Mouse (Mus musculus) embryonic facial prominence, embryonic 14.5 days (tissue): ENCODE data around the gene Ifitm6. TPM values are rescaled to one million over a fixed set of nuclear protein-coding genes. Genes with fewer than 3 reads are reported as not detected.
"Not testable (repeated sequence)": the region's sequence is repeated elsewhere in the genome, so short reads cannot be mapped to it uniquely, and the experiment has no call there.

Source experiments
- ATAC-seq: fragments of 200-750 bp; cut with Nextera tagmentation; 2 replicates; pipeline ENCODE4 v1.8.0; 2017; ENCODE audit warnings: low read depth, moderate number of reproducible peaks, moderate TSS enrichment
- DNase-seq: peaks from one replicate; pipeline ENCODE4 v3.0.0-alpha.2; 2015; ENCODE audit warnings: low spot score
- H3K27ac ChIP-seq: fragments of 300-500 bp; sonication (generic); replicated peaks from 2 replicates; pipeline ENCODE4 v1.5.1; 2014; ENCODE audit warnings: low read depth, mild to moderate bottlenecking, low read length, moderate library complexity
- H3K27me3 ChIP-seq: fragments of 300-500 bp; sonication (generic); replicated peaks from 2 replicates; pipeline ENCODE4 v1.6.1; 2014; ENCODE audit warnings: low read length; ENCODE audit not compliant: control insufficient read depth, insufficient read depth
- H3K36me3 ChIP-seq: fragments of 300-500 bp; sonication (generic); 2 replicates; pipeline ENCODE4 v1.6.1; 2014; ENCODE audit warnings: low read length, mixed read lengths; ENCODE audit not compliant: control insufficient read depth, insufficient read depth
- H3K4me1 ChIP-seq: fragments of 300-500 bp; sonication (generic); 2 replicates; pipeline ENCODE4 v1.6.1; 2014; ENCODE audit warnings: antibody characterized with exemption, low read length; ENCODE audit not compliant: control insufficient read depth, insufficient read depth
- H3K4me2 ChIP-seq: fragments of 300-500 bp; sonication (generic); 2 replicates; pipeline ENCODE4 v1.6.1; 2014; ENCODE audit warnings: low read depth, mild to moderate bottlenecking, low read length, moderate library complexity, mixed read lengths
- H3K4me3 ChIP-seq: fragments of 300-500 bp; sonication (generic); 2 replicates; pipeline ENCODE4 v1.5.1; 2014; ENCODE audit warnings: low read depth, mild to moderate bottlenecking, low read length
- H3K9ac ChIP-seq: fragments of 300-500 bp; sonication (generic); 2 replicates; pipeline ENCODE4 v1.6.1; 2014; ENCODE audit warnings: low read depth, mild to moderate bottlenecking, low read length, moderate library complexity, mixed read lengths
- H3K9me3 ChIP-seq: fragments of 300-500 bp; sonication (generic); 2 replicates; pipeline ENCODE4 v1.6.1; 2016; ENCODE audit warnings: low read length; ENCODE audit not compliant: control insufficient read depth
- WGBS: fragments of 180-500 bp; shearing (Covaris S2); extraction: QIAGEN DNeasy Blood & Tissue Kit; methylation state at CpG from one replicate; pipeline ENCODE4 v1.1.7; 2014; 5-methylcytosine and 5-hydroxymethylcytosine counted together
- polyA plus RNA-seq: library from polyadenylated mRNA; unstranded; fragments of >200 nt; fragmentation: Nextera tagmentation; extraction: Ambion mirVana; gene quantifications from 2 replicates; pipeline ENCODE4 v1.2.1, GENCODE M21; 2014

The Ifitm6 gene
- polyA plus RNA-seq, result 1.6 and 2.1 TPM in 2 replicates

DNA sequence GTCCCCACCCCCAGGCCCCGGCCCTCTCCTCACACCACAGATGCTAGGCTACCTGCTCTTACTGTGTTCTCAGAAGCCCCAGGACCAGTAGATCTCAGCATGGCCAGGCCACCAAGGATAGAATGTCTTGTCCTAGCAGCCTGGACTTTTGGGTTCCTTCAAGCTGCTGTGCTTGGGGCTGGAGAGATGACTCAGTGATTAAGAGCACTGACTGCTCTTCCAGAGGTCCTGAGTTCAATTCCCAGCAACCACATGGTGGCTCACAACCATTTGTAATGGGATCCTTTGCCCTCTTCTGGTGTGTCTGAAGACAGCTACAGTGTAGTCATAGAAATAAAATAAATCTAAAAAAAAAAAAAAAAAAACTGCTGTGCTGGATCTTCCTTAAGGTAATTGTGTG lies at the start of gene Ifitm6:
Gene Ifitm6 (minus strand): TSS at position 101 of the 400 bp plus-strand sequence.
- not testable (repeated sequence) for H3K9ac ChIP-seq, H3K4me3 ChIP-seq, H3K4me2 ChIP-seq, H3K27ac ChIP-seq, H3K9me3 ChIP-seq, ATAC-seq, DNase-seq, H3K4me1 ChIP-seq, H3K27me3 ChIP-seq, H3K36me3 ChIP-seq
- WGBS, result 75% methylated on average over 1 of the region's 1 CpGs

DNA sequence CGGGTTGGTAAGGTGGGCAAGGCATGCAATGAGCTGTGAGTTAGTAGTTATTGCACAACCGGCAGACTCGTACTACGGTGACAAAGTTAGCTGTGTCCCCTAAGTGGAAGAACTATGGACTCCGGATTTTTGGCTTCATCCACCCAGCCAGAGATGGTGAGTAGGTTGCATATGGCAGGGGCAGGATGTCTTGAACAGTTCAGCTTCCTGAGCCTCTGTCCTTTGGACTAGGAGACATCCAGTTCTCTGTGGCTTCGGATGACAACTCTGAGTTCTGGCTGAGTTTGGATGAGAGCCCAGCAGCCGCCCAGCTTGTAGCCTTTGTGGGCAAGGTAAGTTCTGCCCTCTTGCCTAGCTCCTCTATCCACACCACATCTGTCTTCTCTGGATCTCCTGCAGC lies 46.9 kb upstream of the Ifitm6 start:
- Histone ChIP-seq H3K27me3 (no peaks in the 10 kb centered on the region), H3K9me3 (no peaks in the 10 kb centered on the region), H3K27ac (no peak overlapping the region), H3K36me3 (peaks cover 45% of the 10 kb centered on the region), H3K4me1 (peaks cover 10% of the 10 kb centered on the region), H3K9ac (no peak overlapping the region), H3K4me3 (no peak overlapping the region), H3K4me2 (no peak overlapping the region)
- ATAC-seq, result no peak
- 93% methylated on average over 7 of the region's 7 CpGs for WGBS
- DNase-seq, result no peak

DNA sequence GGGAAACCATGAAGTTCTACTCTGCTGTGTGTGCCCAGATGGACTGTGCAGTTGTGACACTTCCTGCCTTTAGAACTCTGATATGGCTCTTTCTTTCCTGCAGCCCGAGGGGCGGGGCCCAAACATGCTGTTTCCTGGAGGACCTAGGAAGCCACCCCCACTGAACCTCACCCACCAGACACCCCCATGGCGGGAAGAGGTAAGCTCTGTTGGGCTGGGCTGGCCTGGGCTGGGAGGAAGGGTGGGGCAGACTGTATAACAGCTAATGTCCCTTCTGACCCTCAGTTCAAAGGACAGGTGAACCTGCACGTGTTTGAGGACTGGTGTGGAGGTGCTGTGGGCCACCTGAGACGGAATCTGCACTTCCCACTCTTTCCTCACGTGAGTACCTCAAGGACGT lies 46.5 kb upstream of the Ifitm6 start:
- peaks cover 45% of the 10 kb centered on the region for H3K36me3 ChIP-seq
- ATAC-seq (no peak), DNase-seq (no peak)
- no peak overlapping the region for H3K27ac ChIP-seq
- H3K27me3 ChIP-seq, result no peaks in the 10 kb centered on the region
- H3K9ac ChIP-seq, result no peak overlapping the region
- no peaks in the 10 kb centered on the region for H3K9me3 ChIP-seq
- 89% methylated on average over 6 of the region's 7 CpGs for WGBS
- no peak overlapping the region for H3K4me2 ChIP-seq
- no peak overlapping the region for H3K4me3 ChIP-seq
- H3K4me1 ChIP-seq, result peaks cover 10% of the 10 kb centered on the region

DNA sequence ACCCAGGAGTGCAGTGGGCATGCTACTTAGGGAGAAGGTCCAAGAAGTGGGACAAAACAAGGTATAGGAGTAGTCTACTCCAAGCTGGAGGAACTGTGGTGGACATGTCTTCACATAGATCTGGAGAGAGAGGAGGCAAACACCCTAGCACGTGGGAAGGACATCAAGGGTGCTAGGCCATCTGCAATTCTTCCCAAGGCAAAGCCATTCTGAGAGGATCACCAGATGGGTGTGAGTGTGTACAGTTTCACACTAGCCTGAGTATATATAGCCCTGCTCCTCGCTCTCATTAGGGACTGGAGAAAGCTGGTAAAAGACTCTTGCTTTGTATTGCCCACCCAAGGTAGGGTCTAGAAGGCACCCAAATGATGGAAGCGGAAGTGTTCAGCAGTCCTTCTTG lies 45.6 kb upstream of the Ifitm6 start:
- H3K4me1 ChIP-seq, result peaks cover 10% of the 10 kb centered on the region
- no peak overlapping the region for H3K4me2 ChIP-seq
- H3K4me3 ChIP-seq, result no peak overlapping the region
- peaks cover 39% of the 10 kb centered on the region for H3K36me3 ChIP-seq
- 87% methylated on average over 3 of the region's 3 CpGs for WGBS
- no peak overlapping the region for H3K27ac ChIP-seq
- no peaks in the 10 kb centered on the region for H3K9me3 ChIP-seq
- ATAC-seq (no peak), DNase-seq (no peak)
- H3K9ac ChIP-seq, result no peak overlapping the region
- no peaks in the 10 kb centered on the region for H3K27me3 ChIP-seq

- H3K36me3 ChIP-seq, result peaks cover 31% of the 10 kb centered on the region
- H3K9ac ChIP-seq, result no peak overlapping the region
- DNase-seq, result no peak
- peaks cover 10% of the 10 kb centered on the region for H3K4me1 ChIP-seq
- no peaks in the 10 kb centered on the region for H3K9me3 ChIP-seq
- 75% methylated on average over 7 of the region's 7 CpGs for WGBS
- H3K4me3 ChIP-seq, result no peak overlapping the region
- H3K27ac ChIP-seq, result no peak overlapping the region
- ATAC-seq, result no peak
- no peaks in the 10 kb centered on the region for H3K27me3 ChIP-seq
- no peak overlapping the region for H3K4me2 ChIP-seq
These were observed 44.8 kb upstream of the Ifitm6 start for GRCm38 (mm10) chr7:141062525-141062924.

GRCm38 (mm10) chr7:141061269-141061692 lies 43.6 kb upstream of the Ifitm6 start:
- Histone ChIP-seq H3K4me3 (peak overlapping the region; percentile 80), H3K36me3 (peaks cover 25% of the 10 kb centered on the region), H3K27ac (0 out of 2 replicates have a peak overlapping the region, but pooled peaks have one; percentile 39), H3K4me1 (peaks cover 10% of the 10 kb centered on the region), H3K9ac (peak overlapping the region; percentile 89), H3K9me3 (no peaks in the 10 kb centered on the region), H3K4me2 (peak overlapping the region; percentile 93), H3K27me3 (no peaks in the 10 kb centered on the region)
- DNase-seq (no peak), ATAC-seq (peak; percentile 60)
- under 1% methylated on average over 23 of the region's 37 CpGs for WGBS

DNA sequence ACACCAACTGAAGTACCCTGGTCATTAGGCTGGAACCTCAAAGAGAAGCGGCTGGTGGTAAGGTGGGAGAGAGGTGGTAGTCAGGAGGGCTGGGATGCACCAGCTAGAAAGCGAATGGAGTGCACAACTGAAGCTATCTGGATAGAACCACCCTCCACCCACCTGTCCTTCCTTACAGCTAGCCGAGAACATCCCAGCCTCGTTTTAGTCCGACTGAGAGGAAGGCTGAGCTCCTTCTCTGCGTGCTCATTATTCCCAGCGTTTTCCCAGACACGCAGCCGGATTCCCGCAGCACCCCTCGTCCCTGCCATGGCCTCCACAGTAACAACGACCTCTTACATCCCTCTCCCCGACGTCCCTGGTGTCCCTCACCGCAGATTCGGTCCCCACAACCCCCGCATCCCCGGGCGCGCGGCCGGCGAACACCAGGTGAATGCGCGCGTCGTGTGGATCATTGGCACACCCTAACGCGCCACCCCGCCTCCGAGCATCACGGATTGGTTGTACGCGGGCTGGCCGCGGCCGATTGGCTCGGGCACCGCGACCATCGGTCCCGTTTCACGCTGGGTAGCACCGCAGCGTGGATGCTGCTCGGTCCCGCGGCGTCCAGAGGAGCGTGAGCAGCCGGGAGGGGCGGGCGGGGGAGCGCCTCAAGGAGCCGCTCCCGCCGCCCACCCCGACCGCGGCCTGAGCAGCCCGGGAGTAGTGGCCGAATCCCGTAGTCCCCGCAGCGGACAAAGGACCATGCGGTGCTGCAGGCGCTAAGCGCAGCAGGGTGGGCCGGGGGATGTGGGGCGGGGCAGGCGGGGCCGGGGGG lies 42.9 kb upstream of the Ifitm6 start, which contains the start of gene B4galnt4:
Gene B4galnt4 (plus strand): TSS at position 679 of the 817 bp plus-strand sequence.
- WGBS, result under 1% methylated on average over 41 of the region's 72 CpGs
- ATAC-seq (peak; percentile 98), DNase-seq (peak; percentile 94)
- Histone ChIP-seq H3K36me3 (peaks cover 19% of the 10 kb centered on the region; the same call in 1 of the 2 replicates), H3K9ac (peak within 1 kb of the TSS; percentile 89), H3K27ac (peak within 1 kb of the TSS; percentile 39; the same call in 1 of the 2 replicates), H3K4me2 (peak within 1 kb of the TSS; percentile 93), H3K4me1 (peaks cover 10% of the 10 kb centered on the region), H3K9me3 (no peaks in the 10 kb centered on the region), H3K27me3 (no peaks in the 10 kb centered on the region), H3K4me3 (peak within 1 kb of the TSS; percentile 80)

GRCm38 (mm10) chr7:141059929-141060328 lies 42.2 kb upstream of the Ifitm6 start:
- DNase-seq (no peak), ATAC-seq (no peak)
- 77% methylated on average over 2 of the region's 2 CpGs for WGBS
- Histone ChIP-seq H3K9ac (peak overlapping the region; percentile 89; the same call in 1 of the 2 replicates), H3K9me3 (no peaks in the 10 kb centered on the region), H3K4me3 (peak overlapping the region; percentile 80), H3K27me3 (no peaks in the 10 kb centered on the region), H3K4me1 (peaks cover 10% of the 10 kb centered on the region), H3K36me3 (peaks cover 12% of the 10 kb centered on the region; the same call in 1 of the 2 replicates), H3K4me2 (peak overlapping the region; percentile 93), H3K27ac (no peak overlapping the region)
